Mouse (Mus musculus): ENCODE results near the gene Slc52a3.

- TF ChIP-seq CTCF (IDR thresholded peaks at IDR 0.05 in 2 of 3, conservative IDR thresholded peaks at IDR 0.05 in 1 of 3; ENCODE audit: control insufficient read depth in 1 of 3, insufficient read depth in 1 of 3, low read depth in 2 of 3, low read length in 3 of 3, poor library complexity in 1 of 3, severe bottlenecking in 1 of 3) (no peak), POLR2A (IDR thresholded peaks at IDR 0.05; ENCODE audit: control insufficient read depth in 1 of 2, insufficient read depth in 1 of 2, low read depth in 1 of 2, low read length in 2 of 2, poor library complexity in 1 of 2) (no peak), E2F4 (IDR thresholded peaks at IDR 0.05; ENCODE audit: borderline replicate concordance, low read depth, low read length) (no peak), GABPA (IDR thresholded peaks at IDR 0.05; ENCODE audit: low read depth, low read length) (no peak), CHD1 (IDR thresholded peaks at IDR 0.05; ENCODE audit: low read depth, low read length) (no peak), RAD21 (IDR thresholded peaks at IDR 0.05; ENCODE audit: low read depth, low read length) (no peak), MAX (IDR thresholded peaks at IDR 0.05; ENCODE audit: low read length) (no peak), MEF2A (IDR thresholded peaks at IDR 0.05; ENCODE audit: extremely low read depth, insufficient replicate concordance, low read depth, low read length, poor library complexity, severe bottlenecking) (no peak), TAL1 (IDR thresholded peaks at IDR 0.05; ENCODE audit: low read length) (no peak), USF2 (IDR thresholded peaks at IDR 0.05; ENCODE audit: borderline replicate concordance in 1 of 2, insufficient read depth in 1 of 2, low read depth in 1 of 2, low read length in 2 of 2) (no peak), EP300 (IDR thresholded peaks at IDR 0.05; ENCODE audit: low read depth in 1 of 2, low read length in 2 of 2) (no peak), JUND (IDR thresholded peaks at IDR 0.05; ENCODE audit: low read depth, low read length) (no peak)
Measured at GRCm38 (mm10) chr2:151948311-151948710, 48.0 kb upstream of the Slc52a3 start.
